Mouse (Mus musculus) erythroblast, embryonic 14.5 days (primary cell): Measurements from ENCODE around the gene Cdc123. TPM values are rescaled to one million over a fixed set of nuclear protein-coding genes. Genes with fewer than 3 reads are reported as not detected.

Experiments used
- H3K27me3 ChIP-seq: 2 replicates; pipeline ENCODE4 v1.6.1; 2012; ENCODE audit warnings: inconsistent platforms; ENCODE audit not compliant: control insufficient read depth
- H3K36me3 ChIP-seq: 2 replicates; pipeline ENCODE4 v1.6.1; 2012; ENCODE audit warnings: mild to moderate bottlenecking, inconsistent platforms; ENCODE audit not compliant: control insufficient read depth
- H3K4me1 ChIP-seq: 2 replicates; pipeline ENCODE4 v1.6.1; 2012; ENCODE audit warnings: inconsistent platforms; ENCODE audit not compliant: control insufficient read depth
- H3K4me3 ChIP-seq: replicated peaks from 2 replicates; pipeline ENCODE3; 2012; ENCODE audit warnings: moderate library complexity, mild to moderate bottlenecking, inconsistent platforms
- H3K9me3 ChIP-seq: 2 replicates; pipeline ENCODE4 v1.6.1; 2012; ENCODE audit warnings: low read length, inconsistent platforms, mixed read lengths; ENCODE audit not compliant: control insufficient read depth
- GATA1 ChIP-seq: IDR thresholded peaks from 2 replicates; pipeline ENCODE4 v1.6.1; 2012; ENCODE audit warnings: low read length, inconsistent platforms, mixed read lengths
- TAL1 ChIP-seq: IDR thresholded peaks from 3 replicates; pipeline ENCODE4 v1.6.1; 2012; ENCODE audit warnings: low read length, inconsistent platforms, mixed read lengths
- polyA plus RNA-seq: library from polyadenylated mRNA; stranded (reverse); fragments of >175 nt; gene quantifications from 2 replicates; pipeline ENCODE4 v1.2.3, GENCODE M21; 2012

Gene Cdc123
- polyA plus RNA-seq, 1 experiment = 22.6 TPM

GRCm38 (mm10) chr2:5851116-5851515, 6.2 kb upstream of the Cdc123 start:
- no peak overlapping the region for H3K4me3 ChIP-seq
- no peaks in the 10 kb centered on the region for H3K9me3 ChIP-seq
- no peaks in the 10 kb centered on the region for H3K27me3 ChIP-seq
- H3K4me1 ChIP-seq = peaks cover 38% of the 10 kb centered on the region
- no peak for TF ChIP-seq GATA1
- peaks cover 70% of the 10 kb centered on the region for H3K36me3 ChIP-seq

DNA sequence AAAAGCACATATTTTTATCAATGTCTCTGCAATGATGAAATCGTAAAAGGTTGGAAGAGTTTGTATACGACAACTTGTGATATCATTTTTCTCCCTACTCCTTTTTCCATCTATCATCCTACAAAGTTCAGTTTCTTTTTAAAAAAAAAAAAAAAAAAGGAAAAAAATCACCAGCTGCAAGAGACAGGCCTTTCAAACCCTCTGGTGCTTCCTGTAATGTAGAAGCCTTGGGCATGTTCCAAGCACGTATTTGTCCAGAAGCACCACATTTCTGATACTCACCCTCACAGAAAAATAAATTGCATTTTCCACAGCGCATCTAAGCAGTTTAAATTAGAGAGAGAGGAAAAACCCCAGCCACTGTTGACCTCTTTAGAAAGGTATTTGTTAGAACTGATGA, 862 bp upstream of the Cdc123 start:
- Histone ChIP-seq H3K4me1 (peaks cover 49% of the 10 kb centered on the region), H3K27me3 (no peaks in the 10 kb centered on the region), H3K4me3 (peak overlapping the region; percentile 74), H3K36me3 (peaks cover 48% of the 10 kb centered on the region), H3K9me3 (no peaks in the 10 kb centered on the region)
- TF ChIP-seq TAL1 (no peak), GATA1 (no peak)

DNA sequence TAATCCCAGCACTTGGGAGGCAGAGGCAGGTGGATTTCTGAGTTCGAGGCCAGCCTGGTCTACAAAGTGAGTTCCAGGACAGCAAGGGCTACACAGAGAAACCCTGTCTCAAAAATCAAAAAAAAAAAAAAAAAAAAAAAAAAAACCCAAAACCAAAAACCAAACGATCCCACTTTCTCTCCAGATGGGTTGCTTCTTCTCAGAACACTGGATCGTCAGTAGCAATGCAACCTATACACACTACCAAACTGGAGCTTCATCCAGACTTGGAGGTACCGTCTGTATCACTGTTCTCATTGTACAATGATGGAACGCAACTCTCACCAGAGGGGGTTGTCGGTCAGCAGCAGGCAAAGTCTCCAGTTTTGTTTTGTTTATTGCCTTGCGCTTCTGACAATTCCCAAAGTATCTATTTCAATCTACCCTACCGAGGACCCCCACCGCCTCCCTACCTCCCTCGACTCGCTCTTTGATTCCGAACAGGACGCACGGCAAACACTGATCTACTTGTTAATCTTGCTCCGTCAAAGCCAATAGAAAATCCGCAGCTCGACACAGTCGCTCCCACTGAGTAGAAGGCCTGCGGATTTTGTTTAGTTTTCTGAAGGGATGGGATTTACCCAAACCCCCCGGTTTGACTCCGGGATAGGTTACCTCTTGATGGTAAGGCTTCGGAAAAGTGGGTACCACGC, 637 bp downstream of the Cdc123 start:
- Histone ChIP-seq H3K36me3 (peaks cover 49% of the 10 kb centered on the region), H3K4me3 (peak overlapping the region; percentile 74), H3K27me3 (no peaks in the 10 kb centered on the region), H3K4me1 (peaks cover 41% of the 10 kb centered on the region), H3K9me3 (peaks cover 4% of the 10 kb centered on the region)
- TF ChIP-seq TAL1 (no peak), GATA1 (no peak)

DNA sequence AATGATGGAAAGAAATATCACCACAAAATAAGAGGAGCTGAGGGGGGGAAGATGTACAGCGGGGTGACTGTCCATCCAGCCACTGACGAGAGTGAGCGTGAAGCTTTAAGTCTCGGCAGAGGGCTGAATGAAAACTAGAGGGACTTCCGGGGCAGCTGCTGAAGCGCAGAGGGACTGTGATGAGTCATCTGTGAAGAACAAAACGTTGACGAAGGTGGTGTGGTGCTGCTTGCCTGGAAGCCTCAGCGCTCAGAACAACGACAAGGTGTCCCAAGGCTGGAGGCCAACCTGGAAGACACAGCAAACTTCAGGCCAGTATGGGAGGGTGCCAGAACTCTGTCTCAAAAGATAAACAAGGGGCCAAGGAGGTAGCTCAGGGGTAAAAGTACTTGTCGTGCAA, 4.1 kb downstream of the Cdc123 start:
- peaks cover 9% of the 10 kb centered on the region for H3K9me3 ChIP-seq
- H3K4me1 ChIP-seq = peaks cover 17% of the 10 kb centered on the region
- peaks cover 68% of the 10 kb centered on the region for H3K36me3 ChIP-seq
- no peaks in the 10 kb centered on the region for H3K27me3 ChIP-seq
- TF ChIP-seq TAL1 (no peak), GATA1 (no peak)
- no peak overlapping the region for H3K4me3 ChIP-seq

- Histone ChIP-seq H3K9me3 (no peaks in the 10 kb centered on the region), H3K27me3 (no peaks in the 10 kb centered on the region), H3K36me3 (peaks cover 68% of the 10 kb centered on the region), H3K4me1 (no peaks in the 10 kb centered on the region), H3K4me3 (no peak overlapping the region)
- TF ChIP-seq GATA1 = no peak
- TF ChIP-seq TAL1 = no peak
These were observed 19.6 kb downstream of the Cdc123 start for GRCm38 (mm10) chr2:5825265-5825913.

GRCm38 (mm10) chr2:5824685-5825084, 20.3 kb downstream of the Cdc123 start:
- Histone ChIP-seq H3K36me3 (peaks cover 70% of the 10 kb centered on the region), H3K4me3 (no peak overlapping the region), H3K9me3 (no peaks in the 10 kb centered on the region), H3K4me1 (no peaks in the 10 kb centered on the region), H3K27me3 (no peaks in the 10 kb centered on the region)
- TF ChIP-seq TAL1 (no peak), GATA1 (no peak)

- peaks cover 72% of the 10 kb centered on the region for H3K36me3 ChIP-seq
- no peaks in the 10 kb centered on the region for H3K9me3 ChIP-seq
- no peak for TF ChIP-seq TAL1
- H3K27me3 ChIP-seq = no peaks in the 10 kb centered on the region
- no peak overlapping the region for H3K4me3 ChIP-seq
- H3K4me1 ChIP-seq = no peaks in the 10 kb centered on the region
These were observed 20.8 kb downstream of the Cdc123 start for GRCm38 (mm10) chr2:5824213-5824612.

DNA sequence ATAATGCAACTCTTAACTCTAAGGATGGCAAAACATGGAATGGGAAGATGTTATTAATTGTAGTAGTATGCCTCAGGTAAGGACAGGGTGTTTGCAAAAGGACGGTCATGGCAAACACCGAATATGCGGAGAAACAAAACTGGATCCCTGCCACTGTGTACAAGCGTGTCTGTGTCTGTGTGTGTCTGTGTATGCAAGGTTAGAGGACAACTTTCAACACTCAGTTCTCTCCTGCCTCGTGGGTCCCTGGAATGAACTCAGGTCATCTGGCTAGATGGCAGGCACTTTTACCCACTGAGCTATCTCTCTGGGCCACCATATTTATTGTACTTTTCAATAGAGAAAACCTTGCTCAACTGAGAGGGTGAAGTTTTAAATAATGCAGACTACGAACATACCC, 22.5 kb downstream of the Cdc123 start:
- H3K9me3 ChIP-seq = no peaks in the 10 kb centered on the region
- peaks cover 80% of the 10 kb centered on the region for H3K36me3 ChIP-seq
- TF ChIP-seq GATA1 = no peak
- no peak for TF ChIP-seq TAL1
- no peaks in the 10 kb centered on the region for H3K4me1 ChIP-seq
- no peak overlapping the region for H3K4me3 ChIP-seq
- no peaks in the 10 kb centered on the region for H3K27me3 ChIP-seq

DNA sequence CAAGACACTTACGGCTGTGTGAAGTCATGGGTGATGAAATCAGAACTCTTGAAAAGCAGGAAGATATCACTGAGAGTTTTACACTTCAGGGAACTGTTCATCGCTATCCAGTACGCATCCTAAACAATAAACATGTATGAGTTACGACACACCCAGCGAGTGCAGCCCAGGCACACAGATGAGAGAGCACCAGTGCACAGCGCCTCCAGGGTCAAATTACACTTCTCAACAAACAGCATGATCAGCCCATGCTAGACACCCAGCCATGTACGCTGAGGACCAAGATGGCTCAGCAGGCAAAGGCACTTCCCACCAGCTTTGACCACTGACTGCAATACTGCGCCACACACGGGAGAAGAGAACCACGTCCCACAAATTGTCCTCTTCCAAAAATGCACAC, 23.7 kb downstream of the Cdc123 start:
- Histone ChIP-seq H3K4me3 (no peak overlapping the region), H3K4me1 (no peaks in the 10 kb centered on the region), H3K9me3 (no peaks in the 10 kb centered on the region), H3K27me3 (no peaks in the 10 kb centered on the region), H3K36me3 (peaks cover 79% of the 10 kb centered on the region)
- no peak for TF ChIP-seq TAL1
- no peak for TF ChIP-seq GATA1
